Mouse (Mus musculus): Measurements from ENCODE around the gene Phospho1.

Phospho1 gene

DNA sequence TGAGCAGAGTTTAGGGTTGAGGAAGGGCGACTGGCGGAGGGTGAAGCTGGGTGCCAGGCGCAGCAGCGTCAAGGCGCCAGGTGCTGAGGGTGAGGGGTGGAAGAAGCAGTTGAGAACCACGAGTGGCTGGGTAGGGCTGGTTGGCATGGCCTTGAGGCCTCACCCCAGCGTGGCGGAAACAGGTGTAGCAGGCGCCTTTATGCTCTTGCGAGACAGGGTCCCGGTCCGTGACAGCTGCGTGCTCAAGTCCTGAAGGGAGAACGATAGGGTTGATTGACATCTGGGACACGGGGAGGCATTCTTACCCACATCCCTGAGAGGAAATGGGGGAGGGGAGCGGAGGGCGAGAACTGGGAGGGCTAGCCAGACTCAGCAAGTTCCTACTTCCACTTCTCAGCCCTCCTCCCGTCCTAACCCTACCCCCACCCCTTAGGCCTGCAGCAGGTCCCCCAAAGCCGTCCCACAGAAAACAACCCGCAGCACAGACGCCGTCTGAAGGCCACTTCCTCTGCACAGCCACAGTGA lies 9.9 kb downstream of the Phospho1 start:
- DNase-seq (ENCODE audit: low spot score): no peak

DNA sequence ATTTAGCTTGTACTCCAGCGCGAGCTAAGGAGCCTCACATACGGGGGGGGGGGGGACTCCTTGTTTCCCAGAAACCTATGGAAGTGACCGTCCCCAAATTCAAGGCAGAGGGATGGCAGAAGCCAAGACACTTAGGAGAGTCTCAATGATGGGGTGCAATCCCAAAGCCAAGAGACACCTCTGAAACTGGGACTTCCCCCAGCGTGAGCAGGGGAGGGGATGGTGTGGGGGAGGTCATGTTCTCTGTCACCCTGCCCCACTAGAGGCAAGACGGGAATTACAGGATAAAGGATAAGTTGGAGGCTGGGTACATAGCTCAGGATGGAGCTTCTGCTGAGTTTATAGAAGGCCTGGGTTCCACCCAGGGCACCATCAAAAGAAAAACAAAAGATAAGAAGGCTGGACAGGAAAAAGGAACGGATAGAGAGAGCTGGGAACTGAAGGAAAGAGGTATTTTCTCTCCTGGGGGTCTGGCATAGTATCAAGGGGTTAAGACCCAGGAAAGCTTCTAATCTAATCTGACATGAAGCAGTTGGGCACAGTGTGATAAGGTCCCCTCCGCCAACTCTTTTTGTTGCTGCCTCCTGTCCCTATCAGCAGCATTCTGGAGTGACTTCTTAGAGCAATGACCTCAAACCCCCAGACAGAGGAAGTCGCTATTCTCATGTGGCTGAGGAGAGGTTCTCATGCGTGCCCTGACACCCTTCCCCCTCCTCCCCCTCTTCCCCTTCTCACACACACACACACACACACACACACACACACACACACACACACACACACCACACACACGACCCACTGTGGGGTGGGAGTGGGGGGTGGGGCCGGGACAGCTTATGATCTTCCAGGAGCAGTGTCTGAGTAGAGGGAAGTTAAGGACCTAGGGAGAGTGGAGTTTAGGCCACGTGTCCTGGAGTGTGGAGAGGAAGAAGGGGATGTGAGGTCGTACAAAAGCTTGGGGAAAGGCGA lies 10.7 kb downstream of the Phospho1 start:
- no peak for DNase-seq (ENCODE audit: low spot score)

DNA sequence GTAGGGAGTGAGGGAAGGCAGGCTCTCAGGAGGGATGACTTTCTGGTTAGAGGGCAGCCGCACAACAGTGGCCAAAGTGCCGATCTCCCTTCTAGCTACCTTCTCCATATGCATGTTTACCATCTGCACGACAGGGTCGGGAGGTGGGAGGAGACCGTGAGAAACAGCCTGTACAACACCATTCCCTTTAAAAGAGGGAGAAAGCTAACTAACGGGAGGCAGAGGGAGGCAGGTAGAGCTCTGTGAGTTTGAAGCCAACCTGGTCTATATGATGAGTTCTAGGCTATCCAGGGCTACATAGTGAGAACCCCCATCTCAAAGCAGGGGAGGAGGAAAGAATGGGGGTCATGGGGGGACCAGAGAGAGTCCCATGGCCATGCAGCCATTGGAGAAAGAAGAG lies 11.5 kb downstream of the Phospho1 start:
- DNase-seq (ENCODE audit: low spot score): no peak

- no peak for DNase-seq (ENCODE audit: low spot score)
Observed at GRCm38 (mm10) chr11:95836433-95836832, 12.1 kb downstream of the Phospho1 start.

DNA sequence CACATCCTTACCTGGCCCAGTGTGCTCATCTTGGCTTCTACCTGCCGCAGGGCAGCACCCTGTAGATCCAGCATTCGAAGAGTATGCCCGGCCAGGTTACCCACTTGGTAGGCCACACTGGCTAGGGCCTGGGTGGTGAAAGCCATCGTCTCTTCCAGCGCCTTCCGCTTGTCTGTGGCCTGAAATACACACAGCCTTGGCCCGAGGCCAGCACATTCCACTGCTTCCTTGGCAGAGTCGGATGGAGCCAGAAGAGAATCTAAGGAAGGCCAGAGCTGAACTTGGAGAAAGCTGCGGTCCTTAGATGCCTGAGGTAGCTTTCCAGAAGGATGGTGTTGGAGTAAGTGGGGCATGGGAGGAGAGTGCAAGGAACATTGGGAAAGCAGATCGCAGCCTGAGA lies 12.8 kb downstream of the Phospho1 start, which contains the start of gene Gngt2:
Gngt2 (plus strand) TSS at position 158 of the 400 bp plus-strand sequence.
- DNase-seq (ENCODE audit: low spot score): no peak

GRCm38 (mm10) chr11:95838598-95838997 lies 14.3 kb downstream of the Phospho1 start:
- no peak for DNase-seq (ENCODE audit: low spot score)

GRCm38 (mm10) chr11:95838999-95839868 lies 14.9 kb downstream of the Phospho1 start:
- no peak for DNase-seq (ENCODE audit: low spot score)

- DNase-seq (ENCODE audit: low spot score): no peak
Observed at GRCm38 (mm10) chr11:95840694-95841497, 16.6 kb downstream of the Phospho1 start.

- no peak for DNase-seq (ENCODE audit: low spot score)
Observed at GRCm38 (mm10) chr11:95841498-95841830, 17.2 kb downstream of the Phospho1 start.

DNA sequence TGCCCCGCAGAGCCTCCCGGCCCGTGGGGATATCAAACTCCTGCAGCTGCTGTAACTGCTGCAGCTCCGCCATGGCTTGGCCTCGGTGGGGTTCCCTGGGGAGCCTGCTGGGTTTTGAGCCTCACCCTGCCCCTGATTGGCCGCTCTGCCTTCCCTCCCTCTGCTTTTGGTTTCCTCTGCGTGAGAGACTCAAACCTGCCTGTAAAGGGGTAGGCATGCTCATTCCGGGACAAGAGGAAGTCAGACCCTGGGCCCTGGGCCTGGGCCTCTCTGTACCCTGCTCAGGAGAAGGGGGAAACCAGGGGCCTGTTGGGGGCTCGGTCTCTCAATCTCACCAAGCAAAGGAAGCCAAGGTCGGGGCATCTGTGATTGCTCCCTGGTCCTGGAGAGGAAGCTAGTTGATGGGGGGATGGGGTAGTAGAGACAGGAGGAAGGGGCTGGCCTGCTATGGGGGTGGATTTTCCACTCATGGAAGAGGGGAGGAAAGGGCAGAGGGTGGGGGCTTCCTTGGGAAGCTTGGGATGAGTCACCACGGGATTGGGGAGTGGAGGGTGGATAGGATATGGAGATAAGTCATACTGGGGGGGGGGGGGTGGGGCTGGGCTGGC lies 17.9 kb downstream of the Phospho1 start, which contains the start of gene Abi3:
Abi3 (minus strand) TSS at position 403 of the 608 bp plus-strand sequence.
- no peak for DNase-seq (ENCODE audit: low spot score)

DNA sequence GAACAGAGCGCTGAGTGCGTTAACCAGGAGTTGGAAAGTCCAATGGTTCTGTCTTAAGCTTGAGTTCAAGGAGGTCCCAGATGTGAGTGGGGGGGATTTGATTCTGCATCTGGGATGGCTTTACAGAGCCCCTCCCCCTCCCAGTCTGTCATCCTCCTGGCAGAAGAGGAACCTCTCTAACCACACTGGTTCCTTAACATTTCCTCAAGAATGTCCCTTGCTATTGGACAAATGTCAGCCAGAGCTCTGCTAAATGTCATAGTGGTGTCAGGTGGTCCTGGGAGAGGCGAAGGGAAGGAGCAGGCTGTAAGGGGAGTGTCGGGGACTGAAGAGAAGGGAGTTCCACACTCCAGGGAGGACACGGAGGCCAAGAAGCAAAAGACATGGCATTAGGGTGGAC lies 18.7 kb downstream of the Phospho1 start:
- no peak for DNase-seq (ENCODE audit: low spot score)

DNA sequence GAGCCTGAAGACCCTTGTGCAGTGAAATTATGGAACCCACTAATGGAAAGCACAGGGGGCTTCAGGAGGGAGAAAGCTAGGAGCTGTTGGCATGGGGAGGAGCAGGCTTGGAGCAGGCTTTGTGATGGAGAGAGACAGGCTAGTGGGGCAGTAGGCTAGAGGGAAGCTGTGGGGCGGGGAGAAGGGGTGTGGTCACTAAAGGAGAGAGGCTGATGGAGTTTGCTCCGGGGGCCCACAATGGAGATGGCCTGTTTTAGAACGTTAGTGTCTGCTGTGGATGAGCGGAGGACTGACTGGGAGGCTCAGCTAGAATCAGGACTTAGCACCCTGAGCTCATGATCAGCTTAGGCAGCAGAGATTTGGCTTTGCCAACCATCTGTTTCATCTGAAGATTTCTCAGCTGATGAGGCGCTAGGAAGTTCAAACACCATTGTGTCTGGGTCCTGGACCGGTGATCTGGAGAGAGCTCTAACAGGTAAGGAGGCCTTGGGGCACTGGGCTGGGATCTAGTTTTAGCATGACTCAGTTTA lies 19.2 kb downstream of the Phospho1 start:
- no peak for DNase-seq (ENCODE audit: low spot score)

DNA sequence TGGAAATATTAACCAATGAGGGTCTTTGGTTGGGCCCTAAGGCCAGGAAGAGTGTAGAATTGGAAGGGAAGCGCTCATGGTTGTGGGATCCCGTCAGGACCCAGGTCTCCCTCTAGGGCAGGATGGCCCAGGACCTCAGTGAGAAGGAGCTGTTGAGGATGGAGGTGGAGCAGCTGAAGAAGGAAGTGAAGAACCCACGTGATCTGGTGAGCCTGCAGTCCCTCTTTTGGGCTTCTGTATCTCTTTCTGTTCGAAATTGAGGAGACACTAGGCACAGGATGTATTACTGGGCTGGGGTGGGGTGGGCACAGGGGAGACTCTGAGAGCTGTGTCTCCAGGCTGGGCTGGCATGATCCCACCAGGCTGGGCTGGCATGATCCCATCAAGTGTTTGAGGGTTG lies 20.6 kb downstream of the Phospho1 start:
- DNase-seq (ENCODE audit: low spot score): no peak

GRCm38 (mm10) chr11:95850898-95851297 lies 26.6 kb downstream of the Phospho1 start:
- DNase-seq (ENCODE audit: low spot score): no peak

GRCm38 (mm10) chr11:95853684-95854083 lies 29.4 kb downstream of the Phospho1 start:
- DNase-seq (ENCODE audit: low spot score): no peak

DNA sequence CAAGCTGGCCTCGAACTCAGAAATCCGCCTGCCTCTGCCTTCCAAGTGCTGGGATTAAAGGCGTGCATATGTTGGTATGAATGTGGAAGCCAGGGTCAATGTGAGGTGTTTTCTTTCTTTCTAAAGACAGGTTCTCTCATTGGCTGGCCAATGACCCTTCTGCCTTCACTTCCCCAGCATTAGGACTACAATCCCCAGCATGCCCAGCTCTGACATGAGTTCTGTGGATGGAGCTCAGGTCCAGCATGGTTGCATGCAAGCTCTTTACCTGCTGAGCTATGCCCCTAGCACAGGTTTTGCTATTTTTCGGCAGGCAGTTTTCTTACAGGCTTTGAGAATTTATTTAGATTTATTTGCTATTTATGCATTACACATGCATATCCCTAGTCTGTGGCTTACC lies 33.0 kb downstream of the Phospho1 start:
- DNase-seq (ENCODE audit: low spot score): no peak

DNA sequence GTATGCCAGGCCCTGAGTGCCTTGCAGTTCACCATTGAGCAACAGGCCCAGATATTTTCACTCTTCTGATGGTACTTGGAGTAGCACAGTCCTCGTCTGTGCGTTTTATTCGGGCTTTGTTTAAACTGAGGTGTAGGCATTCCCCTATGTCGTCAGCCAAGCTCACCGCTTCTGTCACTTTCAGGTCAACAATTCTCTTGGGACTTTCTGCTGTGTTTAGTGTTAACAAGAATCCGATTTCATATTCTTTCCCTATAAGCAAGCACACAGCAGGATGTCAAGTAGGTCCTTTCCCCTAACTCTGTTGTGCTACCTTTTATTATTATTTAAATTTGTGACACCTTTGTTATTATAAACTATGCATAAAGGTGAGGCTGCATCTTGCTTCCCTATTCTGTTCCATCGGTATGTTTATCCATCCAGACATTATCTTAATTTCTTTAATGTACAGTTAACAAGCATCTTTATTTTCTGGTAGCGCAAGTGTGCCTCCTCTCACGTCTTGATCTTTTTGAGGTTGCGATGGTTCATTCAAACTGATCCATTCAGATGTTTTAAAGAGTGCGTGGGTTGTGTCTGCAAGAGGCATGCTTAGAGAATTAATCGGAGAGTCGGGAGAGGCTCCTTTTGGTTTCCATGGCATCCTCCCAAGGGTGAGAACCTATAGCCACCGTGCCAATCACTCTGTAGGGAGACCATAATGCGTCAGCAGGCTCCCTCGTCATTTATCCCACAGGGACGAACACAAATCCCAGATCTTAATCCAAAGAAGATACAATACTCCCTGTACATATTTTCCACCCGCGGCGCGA lies 33.6 kb downstream of the Phospho1 start:
- no peak for DNase-seq (ENCODE audit: low spot score)

- peak; percentile 89 for DNase-seq (ENCODE audit: low spot score)
Observed at GRCm38 (mm10) chr11:95858528-95859467, 34.5 kb downstream of the Phospho1 start.

DNA sequence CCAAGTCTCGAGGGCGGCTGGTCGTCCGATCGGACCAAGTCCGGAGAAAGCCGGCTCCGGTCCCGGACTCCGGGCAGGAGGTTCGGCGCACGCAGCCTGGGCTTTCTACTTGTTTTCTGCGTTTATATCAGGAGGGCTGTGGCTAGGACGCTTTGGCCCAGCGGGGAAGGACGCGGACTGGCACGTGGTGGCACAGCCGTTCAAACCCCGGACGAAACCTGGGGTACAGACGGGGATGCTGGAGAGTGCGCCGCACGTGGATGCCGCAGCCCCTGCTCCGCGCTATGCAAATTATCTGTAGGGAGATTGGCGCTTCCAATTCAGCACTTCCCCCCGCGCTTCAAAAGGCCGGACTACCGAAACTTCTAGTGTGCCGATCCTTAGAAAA lies 35.2 kb downstream of the Phospho1 start:
- DNase-seq (ENCODE audit: low spot score): no peak

Data from urinary bladder, postnatal 10 days (tissue).